Mouse (Mus musculus): ENCODE measurements at regions not wholly inside any gene's neighbourhood (a gene's known extent, or its start where the extent isn't known, plus 50 kb on each side); places are given as distances from the start of the nearest gene placed in this dataset.
"Not testable (repeated sequence)": the region's sequence is repeated elsewhere in the genome, so short reads cannot be mapped to it uniquely, and the experiment has no call there.

GRCm38 (mm10) chr16:86461073-86461472 lies 559.4 kb upstream of the Adamts5 start:
- H3K27me3 ChIP-seq (ENCODE audit: control insufficient read depth, insufficient read depth, low read length): no peaks in the 10 kb centered on the region
- no peaks in the 10 kb centered on the region for H3K9me3 ChIP-seq (ENCODE audit: control insufficient read depth, low read depth, low read length)
- no peak overlapping the region for H3K27ac ChIP-seq (ENCODE audit: low read length)
- H3K4me2 ChIP-seq (replicated peaks; ENCODE audit: low read depth, low read length): no peak overlapping the region
- H3K4me1 ChIP-seq (ENCODE audit: control insufficient read depth, insufficient read depth, low read length): no peaks in the 10 kb centered on the region
- H3K9ac ChIP-seq (replicated peaks; ENCODE audit: low read depth, low read length): no peak overlapping the region
- no peak overlapping the region for H3K4me3 ChIP-seq (ENCODE audit: low read depth, low read length)
- no peak for ATAC-seq (ENCODE audit: insufficient number of reproducible peaks, insufficient read depth, low FRiP score, low read depth)
- no peaks in the 10 kb centered on the region for H3K36me3 ChIP-seq (ENCODE audit: control insufficient read depth, insufficient read depth, low read length)
- 78% methylated on average over 9 of the region's 9 CpGs for WGBS

GRCm38 (mm10) chr16:86456649-86457048 lies 555.0 kb upstream of the Adamts5 start:
- no peak overlapping the region for H3K27ac ChIP-seq (ENCODE audit: low read length)
- no peak for ATAC-seq (ENCODE audit: insufficient number of reproducible peaks, insufficient read depth, low FRiP score, low read depth)
- H3K9me3 ChIP-seq (ENCODE audit: control insufficient read depth, low read depth, low read length): no peaks in the 10 kb centered on the region
- H3K4me1 ChIP-seq (ENCODE audit: control insufficient read depth, insufficient read depth, low read length): no peaks in the 10 kb centered on the region
- H3K4me2 ChIP-seq (replicated peaks; ENCODE audit: low read depth, low read length): no peak overlapping the region
- WGBS: 74% methylated on average over 3 of the region's 3 CpGs
- no peaks in the 10 kb centered on the region for H3K36me3 ChIP-seq (ENCODE audit: control insufficient read depth, insufficient read depth, low read length)
- no peaks in the 10 kb centered on the region for H3K27me3 ChIP-seq (ENCODE audit: control insufficient read depth, insufficient read depth, low read length)
- H3K9ac ChIP-seq (replicated peaks; ENCODE audit: low read depth, low read length): no peak overlapping the region
- H3K4me3 ChIP-seq (ENCODE audit: low read depth, low read length): no peak overlapping the region

- Histone ChIP-seq H3K27ac (ENCODE audit: low read length) (no peak overlapping the region), H3K27me3 (ENCODE audit: control insufficient read depth, insufficient read depth, low read length) (no peaks in the 10 kb centered on the region), H3K9ac (replicated peaks; ENCODE audit: low read depth, low read length) (no peak overlapping the region), H3K4me2 (replicated peaks; ENCODE audit: low read depth, low read length) (no peak overlapping the region), H3K9me3 (ENCODE audit: control insufficient read depth, low read depth, low read length) (no peaks in the 10 kb centered on the region), H3K36me3 (ENCODE audit: control insufficient read depth, insufficient read depth, low read length) (no peaks in the 10 kb centered on the region), H3K4me3 (ENCODE audit: low read depth, low read length) (no peak overlapping the region), H3K4me1 (ENCODE audit: control insufficient read depth, insufficient read depth, low read length) (no peaks in the 10 kb centered on the region)
- ATAC-seq (ENCODE audit: insufficient number of reproducible peaks, insufficient read depth, low FRiP score, low read depth): no peak
- WGBS: 65% methylated on average over 3 of the region's 3 CpGs
Measured at GRCm38 (mm10) chr16:86454810-86455209, 553.2 kb upstream of the Adamts5 start.

DNA sequence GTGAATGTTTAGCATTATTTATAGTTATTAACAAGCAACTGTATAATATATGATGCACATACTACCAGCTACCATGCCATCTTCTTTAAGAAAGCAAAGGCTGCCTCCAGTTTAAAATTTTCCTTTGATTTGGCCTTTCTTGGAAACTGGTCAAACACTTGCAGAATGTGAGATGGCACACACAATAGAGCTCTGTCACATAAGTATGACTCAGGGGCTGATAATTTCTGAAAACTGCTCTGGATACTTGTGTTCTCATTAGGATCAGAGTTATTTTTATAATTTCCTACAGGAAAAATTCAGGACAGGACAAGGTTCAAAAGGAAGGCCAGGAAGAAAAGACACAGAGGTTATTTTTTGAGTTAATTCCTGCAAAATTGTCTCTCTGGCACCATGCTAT lies 552.4 kb upstream of the Adamts5 start:
- no peak for ATAC-seq (ENCODE audit: insufficient number of reproducible peaks, insufficient read depth, low FRiP score, low read depth)

DNA sequence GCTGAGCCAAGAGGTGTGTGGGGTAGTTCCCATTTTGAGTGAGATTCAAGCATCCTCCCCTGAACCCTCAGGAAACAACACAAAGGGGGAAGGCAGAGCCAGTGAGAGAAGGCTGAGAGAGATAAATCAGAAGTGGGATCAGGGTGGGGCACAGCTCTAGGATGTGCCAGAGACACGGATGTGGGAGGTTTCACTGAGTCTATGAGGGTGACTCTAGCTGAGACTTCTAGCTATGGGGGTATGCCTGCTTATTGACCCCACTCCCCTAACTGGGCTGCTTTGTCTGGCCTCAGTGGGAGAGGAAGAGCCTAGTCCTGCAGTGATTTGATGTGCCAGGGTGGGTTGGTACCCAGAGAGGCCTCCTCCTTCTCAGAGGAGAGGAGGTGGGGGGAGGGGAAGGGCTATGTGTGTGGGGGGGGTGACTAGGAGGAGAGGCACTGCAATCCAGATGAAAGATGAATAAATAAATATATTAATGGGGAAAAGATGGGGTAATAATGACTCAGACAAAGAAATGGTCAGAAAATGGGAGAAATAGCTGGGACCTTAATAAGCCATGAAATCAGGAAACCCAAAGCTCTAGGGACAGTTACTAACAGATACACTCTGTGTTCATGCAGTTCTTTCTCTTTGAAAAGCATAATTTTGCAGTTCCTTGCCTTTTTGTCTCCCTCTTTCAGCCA lies 547.0 kb upstream of the Adamts5 start:
- no peak; the same call in 1 of the 2 replicates for ATAC-seq (ENCODE audit: insufficient number of reproducible peaks, insufficient read depth, low FRiP score, low read depth)

More for the DNA sequence above, 552.4 kb upstream of the Adamts5 start:
- Histone ChIP-seq H3K27me3 (ENCODE audit: control insufficient read depth, insufficient read depth, low read length) (no peaks in the 10 kb centered on the region), H3K36me3 (ENCODE audit: control insufficient read depth, insufficient read depth, low read length) (no peaks in the 10 kb centered on the region), H3K4me2 (replicated peaks; ENCODE audit: low read depth, low read length) (no peak overlapping the region), H3K4me1 (ENCODE audit: control insufficient read depth, insufficient read depth, low read length) (no peaks in the 10 kb centered on the region), H3K9ac (replicated peaks; ENCODE audit: low read depth, low read length) (no peak overlapping the region), H3K9me3 (ENCODE audit: control insufficient read depth, low read depth, low read length) (no peaks in the 10 kb centered on the region), H3K27ac (ENCODE audit: low read length) (no peak overlapping the region), H3K4me3 (ENCODE audit: low read depth, low read length) (no peak overlapping the region)

GRCm38 (mm10) chr16:86419458-86419857 lies 517.8 kb upstream of the Adamts5 start:
- not testable (repeated sequence) for H3K9me3 ChIP-seq (ENCODE audit: control insufficient read depth, low read depth, low read length); H3K27ac ChIP-seq (ENCODE audit: low read length); H3K27me3 ChIP-seq (ENCODE audit: control insufficient read depth, insufficient read depth, low read length); H3K9ac ChIP-seq (replicated peaks; ENCODE audit: low read depth, low read length); H3K4me1 ChIP-seq (ENCODE audit: control insufficient read depth, insufficient read depth, low read length); H3K36me3 ChIP-seq (ENCODE audit: control insufficient read depth, insufficient read depth, low read length); H3K4me2 ChIP-seq (replicated peaks; ENCODE audit: low read depth, low read length); H3K4me3 ChIP-seq (ENCODE audit: low read depth, low read length)
- ATAC-seq (ENCODE audit: insufficient number of reproducible peaks, insufficient read depth, low FRiP score, low read depth): peak; percentile 76; the same call in 1 of the 2 replicates
- WGBS: 7% methylated on average over 5 of the region's 5 CpGs

More for the DNA sequence above, 547.0 kb upstream of the Adamts5 start:
- Histone ChIP-seq H3K36me3 (ENCODE audit: control insufficient read depth, insufficient read depth, low read length) (no peaks in the 10 kb centered on the region), H3K9ac (replicated peaks; ENCODE audit: low read depth, low read length) (no peak overlapping the region), H3K4me2 (replicated peaks; ENCODE audit: low read depth, low read length) (no peak overlapping the region), H3K4me3 (ENCODE audit: low read depth, low read length) (no peak overlapping the region), H3K27ac (ENCODE audit: low read length) (no peak overlapping the region), H3K27me3 (ENCODE audit: control insufficient read depth, insufficient read depth, low read length) (no peaks in the 10 kb centered on the region), H3K4me1 (ENCODE audit: control insufficient read depth, insufficient read depth, low read length) (no peaks in the 10 kb centered on the region), H3K9me3 (ENCODE audit: control insufficient read depth, low read depth, low read length) (no peaks in the 10 kb centered on the region)
- 33% methylated on average over 1 of the region's 1 CpGs for WGBS

GRCm38 (mm10) chr16:86404309-86404708 lies 502.7 kb upstream of the Adamts5 start:
- Histone ChIP-seq H3K27me3 (ENCODE audit: control insufficient read depth, insufficient read depth, low read length) (no peaks in the 10 kb centered on the region), H3K4me1 (ENCODE audit: control insufficient read depth, insufficient read depth, low read length) (no peaks in the 10 kb centered on the region), H3K36me3 (ENCODE audit: control insufficient read depth, insufficient read depth, low read length) (no peaks in the 10 kb centered on the region), H3K9ac (replicated peaks; ENCODE audit: low read depth, low read length) (no peak overlapping the region), H3K9me3 (ENCODE audit: control insufficient read depth, low read depth, low read length) (no peaks in the 10 kb centered on the region), H3K4me3 (ENCODE audit: low read depth, low read length) (no peak overlapping the region), H3K27ac (ENCODE audit: low read length) (no peak overlapping the region), H3K4me2 (replicated peaks; ENCODE audit: low read depth, low read length) (no peak overlapping the region)
- 80% methylated on average over 2 of the region's 2 CpGs for WGBS
- no peak for ATAC-seq (ENCODE audit: insufficient number of reproducible peaks, insufficient read depth, low FRiP score, low read depth)

DNA sequence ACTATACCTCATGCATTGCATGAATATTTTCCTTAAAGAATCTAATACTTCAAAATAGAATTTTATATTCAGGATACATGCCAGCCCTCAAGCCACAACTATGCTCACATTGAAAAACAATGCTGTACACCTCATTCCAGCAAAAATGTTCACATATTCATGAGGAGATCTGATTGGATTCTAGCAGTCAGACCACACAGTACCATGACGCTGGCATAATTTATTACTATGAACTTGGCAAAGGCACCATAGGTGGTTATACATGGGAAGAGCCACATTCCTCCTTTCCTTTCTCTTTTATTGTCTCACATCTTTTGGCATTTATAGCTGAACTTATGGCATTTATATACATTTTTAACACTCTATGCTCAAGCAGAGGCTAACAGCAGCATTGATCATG lies 499.8 kb upstream of the Adamts5 start:
- no peak overlapping the region for H3K4me2 ChIP-seq (replicated peaks; ENCODE audit: low read depth, low read length)
- H3K9ac ChIP-seq (replicated peaks; ENCODE audit: low read depth, low read length): no peak overlapping the region
- no peaks in the 10 kb centered on the region for H3K4me1 ChIP-seq (ENCODE audit: control insufficient read depth, insufficient read depth, low read length)
- H3K4me3 ChIP-seq (ENCODE audit: low read depth, low read length): no peak overlapping the region
- no peak overlapping the region for H3K27ac ChIP-seq (ENCODE audit: low read length)
- H3K27me3 ChIP-seq (ENCODE audit: control insufficient read depth, insufficient read depth, low read length): no peaks in the 10 kb centered on the region
- no peaks in the 10 kb centered on the region for H3K9me3 ChIP-seq (ENCODE audit: control insufficient read depth, low read depth, low read length)
- no peak for ATAC-seq (ENCODE audit: insufficient number of reproducible peaks, insufficient read depth, low FRiP score, low read depth)
- no peaks in the 10 kb centered on the region for H3K36me3 ChIP-seq (ENCODE audit: control insufficient read depth, insufficient read depth, low read length)
- WGBS: 81% methylated on average over 1 of the region's 1 CpGs

GRCm38 (mm10) chr16:86399288-86399687 lies 497.7 kb upstream of the Adamts5 start:
- Histone ChIP-seq H3K4me2 (replicated peaks; ENCODE audit: low read depth, low read length) (no peak overlapping the region), H3K4me3 (ENCODE audit: low read depth, low read length) (no peak overlapping the region), H3K27ac (ENCODE audit: low read length) (no peak overlapping the region), H3K9ac (replicated peaks; ENCODE audit: low read depth, low read length) (no peak overlapping the region), H3K9me3 (ENCODE audit: control insufficient read depth, low read depth, low read length) (no peaks in the 10 kb centered on the region), H3K27me3 (ENCODE audit: control insufficient read depth, insufficient read depth, low read length) (no peaks in the 10 kb centered on the region), H3K4me1 (ENCODE audit: control insufficient read depth, insufficient read depth, low read length) (no peaks in the 10 kb centered on the region), H3K36me3 (ENCODE audit: control insufficient read depth, insufficient read depth, low read length) (no peaks in the 10 kb centered on the region)
- no peak for ATAC-seq (ENCODE audit: insufficient number of reproducible peaks, insufficient read depth, low FRiP score, low read depth)
- WGBS: 84% methylated on average over 1 of the region's 1 CpGs
